Mouse (Mus musculus): Measurements from ENCODE around the gene Col6a1. TPM values are rescaled to one million over a fixed set of nuclear protein-coding genes. Genes with fewer than 3 reads are reported as not detected.
"Not testable (repeated sequence)": the region's sequence is repeated elsewhere in the genome, so short reads cannot be mapped to it uniquely, and the experiment has no call there.

The Col6a1 gene
- polyA plus RNA-seq (2015; fragmentation: Nextera tagmentation; extraction: Ambion mirVana): 284 and 300 TPM in 2 replicates

- H3K4me3 ChIP-seq: peak within 1 kb of the TSS; percentile 51
- H3K9ac ChIP-seq: peak within 1 kb of the TSS; percentile 68
- 16% methylated on average over 9 of the region's 9 CpGs for WGBS
- H3K27me3 ChIP-seq: no peaks in the 10 kb centered on the region
- peak; percentile 72 for ATAC-seq (ENCODE audit: borderline replicate concordance, extremely low read depth, low FRiP score, low TSS enrichment)
- peaks cover 30% of the 10 kb centered on the region for H3K4me1 ChIP-seq
- H3K36me3 ChIP-seq: peaks cover 11% of the 10 kb centered on the region; the same call in 1 of the 2 replicates
- H3K27ac ChIP-seq: peak within 1 kb of the TSS; percentile 85
- no peaks in the 10 kb centered on the region for H3K9me3 ChIP-seq
- peak within 1 kb of the TSS; percentile 78 for H3K4me2 ChIP-seq
Measured at GRCm38 (mm10) chr10:76725682-76726285, at the start of gene Col6a1. Col6a1 (minus strand) TSS chr10:76726168.

- no peak overlapping the region for H3K9ac ChIP-seq
- no peak overlapping the region for H3K4me2 ChIP-seq
- H3K36me3 ChIP-seq: no peaks in the 10 kb centered on the region
- no peaks in the 10 kb centered on the region for H3K27me3 ChIP-seq
- ATAC-seq (ENCODE audit: borderline replicate concordance, extremely low read depth, low FRiP score, low TSS enrichment): no peak
- H3K4me1 ChIP-seq: no peaks in the 10 kb centered on the region
- no peaks in the 10 kb centered on the region for H3K9me3 ChIP-seq
- WGBS: 93% methylated on average over 3 of the region's 3 CpGs
- no peak overlapping the region for H3K27ac ChIP-seq
- H3K4me3 ChIP-seq: no peak overlapping the region
Measured at GRCm38 (mm10) chr10:76771624-76772023, 45.7 kb upstream of the Col6a1 start.

GRCm38 (mm10) chr10:76771086-76771485 lies 45.1 kb upstream of the Col6a1 start:
- Histone ChIP-seq H3K27me3 (no peaks in the 10 kb centered on the region), H3K36me3 (no peaks in the 10 kb centered on the region), H3K4me1 (no peaks in the 10 kb centered on the region), H3K27ac (no peak overlapping the region), H3K9me3 (no peaks in the 10 kb centered on the region), H3K4me3 (no peak overlapping the region), H3K9ac (no peak overlapping the region), H3K4me2 (no peak overlapping the region)
- ATAC-seq (ENCODE audit: borderline replicate concordance, extremely low read depth, low FRiP score, low TSS enrichment): no peak
- 59% methylated on average over 5 of the region's 5 CpGs for WGBS

GRCm38 (mm10) chr10:76769581-76769980 lies 43.6 kb upstream of the Col6a1 start:
- Histone ChIP-seq H3K27me3 (no peaks in the 10 kb centered on the region), H3K9ac (no peak overlapping the region), H3K36me3 (no peaks in the 10 kb centered on the region), H3K27ac (no peak overlapping the region), H3K9me3 (no peaks in the 10 kb centered on the region), H3K4me3 (no peak overlapping the region), H3K4me1 (no peaks in the 10 kb centered on the region), H3K4me2 (no peak overlapping the region)
- ATAC-seq (ENCODE audit: borderline replicate concordance, extremely low read depth, low FRiP score, low TSS enrichment): no peak
- 86% methylated on average over 6 of the region's 6 CpGs for WGBS

- Histone ChIP-seq H3K27me3 (no peaks in the 10 kb centered on the region), H3K36me3 (no peaks in the 10 kb centered on the region), H3K4me1 (no peaks in the 10 kb centered on the region), H3K27ac (no peak overlapping the region), H3K9ac (no peak overlapping the region), H3K4me3 (no peak overlapping the region), H3K9me3 (no peaks in the 10 kb centered on the region), H3K4me2 (no peak overlapping the region)
- ATAC-seq (ENCODE audit: borderline replicate concordance, extremely low read depth, low FRiP score, low TSS enrichment): no peak
- WGBS: 79% methylated on average over 1 of the region's 1 CpGs
Measured at GRCm38 (mm10) chr10:76766196-76766595, 40.2 kb upstream of the Col6a1 start.

GRCm38 (mm10) chr10:76764927-76765326 lies 39.0 kb upstream of the Col6a1 start:
- no peak overlapping the region for H3K9ac ChIP-seq
- 91% methylated on average over 4 of the region's 4 CpGs for WGBS
- H3K27me3 ChIP-seq: no peaks in the 10 kb centered on the region
- H3K4me1 ChIP-seq: no peaks in the 10 kb centered on the region
- H3K4me3 ChIP-seq: no peak overlapping the region
- H3K9me3 ChIP-seq: no peaks in the 10 kb centered on the region
- H3K4me2 ChIP-seq: no peak overlapping the region
- ATAC-seq (ENCODE audit: borderline replicate concordance, extremely low read depth, low FRiP score, low TSS enrichment): no peak
- no peak overlapping the region for H3K27ac ChIP-seq
- H3K36me3 ChIP-seq: no peaks in the 10 kb centered on the region

GRCm38 (mm10) chr10:76763016-76763415 lies 37.0 kb upstream of the Col6a1 start:
- H3K36me3 ChIP-seq: no peaks in the 10 kb centered on the region
- H3K9ac ChIP-seq: no peak overlapping the region
- H3K4me1 ChIP-seq: no peaks in the 10 kb centered on the region
- no peak overlapping the region for H3K4me2 ChIP-seq
- no peak overlapping the region for H3K4me3 ChIP-seq
- no peak for ATAC-seq (ENCODE audit: borderline replicate concordance, extremely low read depth, low FRiP score, low TSS enrichment)
- H3K27me3 ChIP-seq: no peaks in the 10 kb centered on the region
- 88% methylated on average over 12 of the region's 12 CpGs for WGBS
- H3K9me3 ChIP-seq: no peaks in the 10 kb centered on the region
- H3K27ac ChIP-seq: no peak overlapping the region

GRCm38 (mm10) chr10:76762411-76762810 lies 36.4 kb upstream of the Col6a1 start:
- Histone ChIP-seq H3K27ac (no peak overlapping the region), H3K36me3 (no peaks in the 10 kb centered on the region), H3K9me3 (no peaks in the 10 kb centered on the region), H3K9ac (no peak overlapping the region), H3K4me2 (no peak overlapping the region), H3K27me3 (no peaks in the 10 kb centered on the region), H3K4me1 (no peaks in the 10 kb centered on the region), H3K4me3 (no peak overlapping the region)
- whole genome bisulfite sequencing: 71% methylated on average over 7 of the region's 7 CpGs
- no peak for ATAC-seq (ENCODE audit: borderline replicate concordance, extremely low read depth, low FRiP score, low TSS enrichment)

GRCm38 (mm10) chr10:76759878-76760277 lies 33.9 kb upstream of the Col6a1 start:
- H3K27me3 ChIP-seq: no peaks in the 10 kb centered on the region
- no peaks in the 10 kb centered on the region for H3K4me1 ChIP-seq
- H3K9me3 ChIP-seq: no peaks in the 10 kb centered on the region
- H3K4me2 ChIP-seq: no peak overlapping the region
- no peaks in the 10 kb centered on the region for H3K36me3 ChIP-seq
- 87% methylated on average over 5 of the region's 5 CpGs for WGBS
- no peak for ATAC-seq (ENCODE audit: borderline replicate concordance, extremely low read depth, low FRiP score, low TSS enrichment)
- no peak overlapping the region for H3K9ac ChIP-seq
- no peak overlapping the region for H3K27ac ChIP-seq
- H3K4me3 ChIP-seq: no peak overlapping the region

- Histone ChIP-seq H3K9me3 (no peaks in the 10 kb centered on the region; the same call in 1 of the 2 replicates), H3K4me3 (no peak overlapping the region), H3K27ac (no peak overlapping the region), H3K27me3 (no peaks in the 10 kb centered on the region), H3K4me1 (no peaks in the 10 kb centered on the region), H3K9ac (no peak overlapping the region), H3K4me2 (no peak overlapping the region), H3K36me3 (no peaks in the 10 kb centered on the region)
- WGBS: 79% methylated on average over 3 of the region's 3 CpGs
- ATAC-seq (ENCODE audit: borderline replicate concordance, extremely low read depth, low FRiP score, low TSS enrichment): no peak
Measured at GRCm38 (mm10) chr10:76753640-76754039, 27.7 kb upstream of the Col6a1 start.

GRCm38 (mm10) chr10:76744267-76744666 lies 18.3 kb upstream of the Col6a1 start:
- H3K36me3 ChIP-seq; H3K27me3 ChIP-seq; H3K9ac ChIP-seq; H3K4me3 ChIP-seq; H3K4me1 ChIP-seq; H3K27ac ChIP-seq; ATAC-seq (ENCODE audit: borderline replicate concordance, extremely low read depth, low FRiP score, low TSS enrichment); H3K9me3 ChIP-seq; H3K4me2 ChIP-seq: not testable (repeated sequence)
- 41% methylated on average over 11 of the region's 11 CpGs for WGBS

GRCm38 (mm10) chr10:76736764-76737163 lies 10.8 kb upstream of the Col6a1 start:
- H3K36me3 ChIP-seq: no peaks in the 10 kb centered on the region
- no peak overlapping the region for H3K4me2 ChIP-seq
- WGBS: 58% methylated on average over 8 of the region's 8 CpGs
- ATAC-seq (ENCODE audit: borderline replicate concordance, extremely low read depth, low FRiP score, low TSS enrichment): no peak
- peaks cover 31% of the 10 kb centered on the region for H3K4me1 ChIP-seq
- no peaks in the 10 kb centered on the region for H3K27me3 ChIP-seq
- no peak overlapping the region for H3K9ac ChIP-seq
- H3K4me3 ChIP-seq: no peak overlapping the region
- H3K9me3 ChIP-seq: no peaks in the 10 kb centered on the region
- no peak overlapping the region for H3K27ac ChIP-seq

- Histone ChIP-seq H3K4me3 (no peak overlapping the region), H3K4me2 (no peak overlapping the region), H3K9me3 (no peaks in the 10 kb centered on the region), H3K36me3 (no peaks in the 10 kb centered on the region), H3K9ac (no peak overlapping the region), H3K27me3 (no peaks in the 10 kb centered on the region), H3K27ac (peak overlapping the region; percentile 94; the same call in 1 of the 2 replicates), H3K4me1 (peaks cover 40% of the 10 kb centered on the region)
- under 1% methylated on average over 4 of the region's 4 CpGs for WGBS
- ATAC-seq (ENCODE audit: borderline replicate concordance, extremely low read depth, low FRiP score, low TSS enrichment): no peak
Measured at GRCm38 (mm10) chr10:76734979-76735378, 9.0 kb upstream of the Col6a1 start.
